Mouse (Mus musculus): Measurements from ENCODE around the gene Mnat1. TPM values are rescaled to one million over a fixed set of nuclear protein-coding genes. Genes with fewer than 3 reads are reported as not detected.

Mnat1 gene
- total RNA-seq, 1 experiment from 2014 or later = 20.5 TPM

DNA sequence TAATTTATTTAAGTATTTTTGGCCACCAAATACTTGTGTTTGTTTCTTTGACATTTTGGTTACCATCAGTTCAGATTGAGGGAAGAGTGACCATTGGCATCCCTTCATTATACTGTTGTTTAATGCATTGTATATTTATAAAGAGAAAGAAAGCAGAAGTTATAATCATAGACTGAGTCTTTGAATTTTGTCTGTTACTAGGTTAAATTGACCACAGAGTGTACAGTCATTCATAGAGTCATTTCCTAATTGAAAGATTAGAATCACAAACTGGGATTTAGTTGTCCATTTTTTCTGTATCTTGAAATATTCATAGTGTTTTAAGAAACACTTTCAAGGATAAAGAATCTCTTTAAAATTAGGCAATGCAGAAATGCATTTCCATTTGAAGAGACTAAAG, 108.0 kb downstream of the Mnat1 start:
- no peak for DNase-seq

GRCm38 (mm10) chr12:73232586-73232985, 109.1 kb downstream of the Mnat1 start:
- DNase-seq = no peak

GRCm38 (mm10) chr12:73241960-73242359, 118.4 kb downstream of the Mnat1 start:
- DNase-seq = no peak

- DNase-seq = no peak
Measured at GRCm38 (mm10) chr12:73245687-73246086, 122.2 kb downstream of the Mnat1 start.

DNA sequence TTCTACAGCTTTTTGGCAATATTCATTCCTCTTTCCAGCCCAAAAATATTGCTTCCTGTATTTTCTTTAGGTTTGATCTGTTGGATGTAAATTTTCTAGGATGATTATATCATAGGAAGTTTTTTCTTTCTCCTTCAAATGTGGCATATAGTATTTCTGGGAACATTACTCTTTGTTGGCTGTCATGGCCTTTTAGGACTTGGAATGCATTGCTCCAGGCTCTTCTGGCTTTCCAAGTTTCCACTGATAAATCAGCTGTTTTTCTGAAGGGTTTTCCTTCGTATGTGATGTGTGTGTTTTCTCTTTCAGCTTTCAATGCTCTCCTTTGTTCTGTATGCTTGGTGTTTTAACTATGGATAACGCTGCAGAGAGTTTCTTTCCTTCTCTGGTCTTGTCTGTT, 131.5 kb downstream of the Mnat1 start:
- no peak for DNase-seq

- DNase-seq = no peak
Measured at GRCm38 (mm10) chr12:73259269-73259668, 135.8 kb downstream of the Mnat1 start.

DNA sequence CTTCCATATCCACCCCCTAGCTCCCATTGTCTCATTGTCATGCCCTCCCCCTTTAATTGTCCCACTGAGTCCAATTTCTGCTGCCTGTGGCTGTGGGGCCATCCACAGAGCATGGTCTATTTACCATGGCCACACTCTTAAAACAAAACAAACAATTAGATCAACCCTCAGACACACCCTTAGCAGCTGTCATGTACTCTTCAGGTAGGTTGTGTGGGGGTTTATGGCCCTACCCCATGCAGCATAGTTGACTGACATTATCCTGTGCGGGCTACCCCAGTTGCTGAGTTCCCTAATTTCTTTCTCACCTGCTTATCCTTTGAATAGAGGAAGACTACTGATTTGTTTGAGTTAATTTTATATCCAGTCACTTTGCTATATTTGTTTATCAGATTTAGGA, 136.8 kb downstream of the Mnat1 start:
- no peak for DNase-seq

GRCm38 (mm10) chr12:73265381-73265978, 142.0 kb downstream of the Mnat1 start:
- DNase-seq = no peak

DNA sequence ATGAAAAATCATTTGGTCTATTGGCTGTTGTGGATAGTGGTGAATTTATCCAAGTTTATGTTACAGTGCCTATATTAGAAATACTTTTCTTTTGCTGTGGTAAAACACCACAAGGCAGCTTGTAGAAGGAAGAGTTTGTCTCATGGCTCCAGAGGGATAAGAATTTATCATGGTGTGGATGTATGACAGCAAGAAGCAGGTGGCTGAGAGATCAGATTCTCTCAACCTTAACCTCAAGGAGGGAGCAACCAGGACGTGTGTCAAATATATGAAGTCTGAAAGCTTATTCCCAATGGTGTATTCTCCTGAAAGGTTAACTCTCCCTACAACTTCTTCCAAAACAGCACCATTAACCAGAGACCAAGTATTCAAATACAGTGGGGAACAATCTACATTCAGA, 143.1 kb downstream of the Mnat1 start:
- no peak for DNase-seq

- no peak for DNase-seq
Measured at GRCm38 (mm10) chr12:73268497-73268896, 145.0 kb downstream of the Mnat1 start.

GRCm38 (mm10) chr12:73269531-73269930, 146.0 kb downstream of the Mnat1 start:
- DNase-seq = no peak

GRCm38 (mm10) chr12:73269933-73270332, 146.4 kb downstream of the Mnat1 start:
- no peak for DNase-seq

DNA sequence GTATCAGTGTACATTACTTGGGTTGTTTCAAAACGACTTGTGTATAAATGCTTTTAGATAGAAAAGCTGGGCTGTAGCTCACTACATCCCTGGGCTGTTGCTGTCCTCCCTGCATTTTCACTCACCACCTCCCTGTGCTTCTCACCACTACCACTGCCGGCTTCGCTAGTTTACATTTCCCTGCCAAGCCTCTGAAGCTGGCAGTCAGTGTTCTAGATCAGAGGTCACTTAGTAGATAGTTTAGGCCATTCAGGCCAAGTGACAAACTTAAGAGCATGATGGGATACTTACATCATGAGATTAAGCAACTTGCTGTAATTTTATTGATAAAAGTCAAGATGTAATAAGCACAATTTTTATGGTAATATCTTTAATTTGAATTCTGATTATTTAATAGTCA, 151.4 kb downstream of the Mnat1 start:
- peak; percentile 16 for DNase-seq

- peak; percentile 95 for DNase-seq
Measured at GRCm38 (mm10) chr12:73286287-73287092, 163.0 kb downstream of the Mnat1 start, which contains the start of the genes Trmt5 and Slc38a6. TSS of gene Trmt5 (minus strand) at chr12:73286710. TSS of gene Slc38a6 (plus strand) at chr12:73286779.

DNA sequence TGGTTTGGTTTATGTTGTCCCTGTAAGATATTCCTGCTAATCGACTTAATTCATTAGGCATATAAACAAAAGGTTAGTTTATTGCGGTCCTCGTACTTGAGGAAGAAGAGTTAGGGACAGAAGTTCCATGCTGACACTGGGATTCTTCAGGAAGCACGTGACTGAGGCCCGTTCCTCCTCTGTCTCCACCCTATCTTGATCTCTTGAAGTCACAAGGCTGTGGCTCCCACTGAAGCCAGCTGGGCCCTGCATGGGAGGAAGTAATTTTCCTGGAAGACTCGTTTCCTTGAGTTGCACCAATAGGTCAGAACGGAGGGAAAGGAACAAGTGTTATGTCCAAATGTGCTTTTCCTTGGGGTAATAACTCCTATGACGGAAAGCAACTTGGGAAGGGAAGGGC, 164.1 kb downstream of the Mnat1 start:
- DNase-seq = peak; percentile 16

- no peak for DNase-seq
Measured at GRCm38 (mm10) chr12:73288626-73289025, 165.1 kb downstream of the Mnat1 start.

DNA sequence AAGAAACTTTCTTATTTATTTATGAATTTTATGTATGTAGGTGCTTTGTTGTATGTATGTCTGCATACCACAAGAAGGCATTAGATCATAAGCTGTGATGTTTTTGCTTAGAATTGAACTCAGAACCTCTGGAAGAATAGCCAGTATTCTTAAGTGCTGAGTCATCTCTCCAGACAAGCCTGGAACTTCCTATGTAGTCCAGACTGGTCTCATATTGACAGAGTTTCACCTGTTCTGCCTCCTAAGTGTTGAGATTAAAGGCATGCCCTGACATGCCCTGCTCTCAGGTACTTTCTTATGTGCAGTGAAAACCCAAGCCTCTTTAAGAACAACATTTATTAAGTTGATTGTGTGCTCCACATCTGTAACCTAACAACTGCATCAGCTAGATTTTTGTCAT, 171.4 kb downstream of the Mnat1 start:
- no peak for DNase-seq

GRCm38 (mm10) chr12:73295505-73296140, 172.1 kb downstream of the Mnat1 start:
- DNase-seq = no peak

GRCm38 (mm10) chr12:73298621-73299020, 175.1 kb downstream of the Mnat1 start:
- DNase-seq = no peak

- DNase-seq = no peak
Measured at GRCm38 (mm10) chr12:73300531-73300930, 177.0 kb downstream of the Mnat1 start.

- DNase-seq = peak; percentile 34
Measured at GRCm38 (mm10) chr12:73304636-73305035, 181.1 kb downstream of the Mnat1 start.

- no peak for DNase-seq
Measured at GRCm38 (mm10) chr12:73307750-73308149, 184.2 kb downstream of the Mnat1 start.

DNA sequence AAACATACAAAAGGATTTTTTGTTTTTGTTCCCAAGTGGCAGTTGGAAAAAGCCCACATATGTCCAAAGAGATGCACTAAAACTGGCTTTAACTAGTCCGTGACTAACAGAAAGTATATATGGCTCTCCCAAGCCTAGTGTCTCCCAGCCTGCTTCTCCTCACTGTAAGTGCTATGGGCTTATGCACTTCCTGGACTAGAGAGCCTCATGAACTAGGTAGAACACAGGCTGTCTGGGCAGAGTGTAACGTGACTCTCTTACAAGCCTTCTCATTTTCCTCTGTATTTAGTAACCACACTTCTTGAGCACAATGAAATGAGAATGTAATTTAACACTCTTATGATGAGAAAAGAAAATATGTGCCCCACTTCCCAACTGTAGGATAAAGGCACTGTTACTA, 185.2 kb downstream of the Mnat1 start:
- no peak for DNase-seq

All from adrenal gland, postnatal 14 days (tissue).